Mouse (Mus musculus) hindbrain, embryonic 14.5 days (tissue): ENCODE data around the gene Rbms3. TPM values are rescaled to one million over a fixed set of nuclear protein-coding genes. Genes with fewer than 3 reads are reported as not detected.

Experiments used
- ATAC-seq: fragments of 200-750 bp; cut with Nextera tagmentation; 2 replicates; pipeline ENCODE4 v1.8.0; 2017; ENCODE audit warnings: moderate number of reproducible peaks, mild to moderate bottlenecking, moderate TSS enrichment, moderate library complexity; ENCODE audit not compliant: low FRiP score
- DNase-seq: peaks from one replicate; pipeline ENCODE4 v3.0.0-alpha.2; 2015; ENCODE audit warnings: low spot score
- H3K27ac ChIP-seq: fragments of 300-500 bp; sonication (generic); 2 replicates; pipeline ENCODE4 v1.5.1; 2014; ENCODE audit warnings: mild to moderate bottlenecking, moderate library complexity
- H3K27me3 ChIP-seq: fragments of 300-500 bp; sonication (generic); 2 replicates; pipeline ENCODE4 v1.6.1; 2014; ENCODE audit warnings: mild to moderate bottlenecking, low read length, mixed read lengths; ENCODE audit not compliant: control insufficient read depth, insufficient read depth
- H3K36me3 ChIP-seq: fragments of 300-500 bp; sonication (generic); replicated peaks from 2 replicates; pipeline ENCODE4 v1.6.1; 2014; ENCODE audit not compliant: control insufficient read depth, insufficient read depth
- H3K4me1 ChIP-seq: fragments of 300-500 bp; sonication (generic); replicated peaks from 2 replicates; pipeline ENCODE4 v1.6.1; 2014; ENCODE audit warnings: antibody characterized with exemption, low read length, mixed read lengths; ENCODE audit not compliant: control insufficient read depth, insufficient read depth
- H3K4me2 ChIP-seq: fragments of 300-500 bp; sonication (generic); replicated peaks from 2 replicates; pipeline ENCODE4 v1.6.1; 2014; ENCODE audit warnings: mild to moderate bottlenecking, moderate library complexity
- H3K4me3 ChIP-seq: fragments of 300-500 bp; sonication (generic); replicated peaks from 2 replicates; pipeline ENCODE4 v1.5.1; 2014; ENCODE audit warnings: mild to moderate bottlenecking, low read length
- H3K9ac ChIP-seq: fragments of 300-500 bp; sonication (generic); 2 replicates; pipeline ENCODE4 v1.6.1; 2014
- H3K9me3 ChIP-seq: fragments of 300-500 bp; sonication (generic); 2 replicates; pipeline ENCODE4 v1.6.1; 2016; ENCODE audit warnings: low read length; ENCODE audit not compliant: control insufficient read depth
- WGBS: fragments of 180-500 bp; shearing (Covaris S2); extraction: QIAGEN DNeasy Blood & Tissue Kit; methylation state at CpG from one replicate; pipeline ENCODE4 v1.1.7; 2014; 5-methylcytosine and 5-hydroxymethylcytosine counted together
- polyA plus RNA-seq: library from polyadenylated mRNA; unstranded; fragments of >200 nt; fragmentation: Nextera tagmentation; extraction: Ambion mirVana; gene quantifications from 2 replicates; pipeline ENCODE4 v1.2.1, GENCODE M21; 2014

Gene Rbms3
- polyA plus RNA-seq, 1 experiment from 2014 or later = 83.7 TPM

DNA sequence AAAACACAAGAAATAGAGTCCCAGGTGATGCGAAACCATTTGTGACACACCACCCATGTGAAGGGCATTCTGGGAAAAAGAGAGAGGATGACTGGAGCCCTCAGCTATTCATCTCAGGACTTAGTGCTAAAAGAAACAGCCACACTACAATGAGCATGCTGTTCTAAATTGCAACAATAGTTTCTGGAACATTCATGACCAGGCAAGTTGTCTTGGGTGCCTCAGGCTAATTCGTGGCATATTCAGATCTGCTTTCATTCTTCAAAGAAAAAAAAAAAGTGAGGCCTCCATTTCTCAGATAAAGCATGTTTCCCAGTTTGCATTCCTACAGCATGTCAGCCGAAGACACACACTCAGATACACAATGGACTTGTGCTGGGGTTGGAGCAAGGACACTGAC lies 432.2 kb downstream of the Rbms3 start:
- ATAC-seq (no peak), DNase-seq (no peak)
- Histone ChIP-seq H3K4me3 (no peak overlapping the region), H3K27me3 (no peaks in the 10 kb centered on the region), H3K4me2 (no peak overlapping the region), H3K4me1 (no peaks in the 10 kb centered on the region), H3K9me3 (no peaks in the 10 kb centered on the region), H3K9ac (no peak overlapping the region), H3K27ac (no peak overlapping the region), H3K36me3 (no peaks in the 10 kb centered on the region)
- 80% methylated on average over 3 of the region's 3 CpGs for WGBS

DNA sequence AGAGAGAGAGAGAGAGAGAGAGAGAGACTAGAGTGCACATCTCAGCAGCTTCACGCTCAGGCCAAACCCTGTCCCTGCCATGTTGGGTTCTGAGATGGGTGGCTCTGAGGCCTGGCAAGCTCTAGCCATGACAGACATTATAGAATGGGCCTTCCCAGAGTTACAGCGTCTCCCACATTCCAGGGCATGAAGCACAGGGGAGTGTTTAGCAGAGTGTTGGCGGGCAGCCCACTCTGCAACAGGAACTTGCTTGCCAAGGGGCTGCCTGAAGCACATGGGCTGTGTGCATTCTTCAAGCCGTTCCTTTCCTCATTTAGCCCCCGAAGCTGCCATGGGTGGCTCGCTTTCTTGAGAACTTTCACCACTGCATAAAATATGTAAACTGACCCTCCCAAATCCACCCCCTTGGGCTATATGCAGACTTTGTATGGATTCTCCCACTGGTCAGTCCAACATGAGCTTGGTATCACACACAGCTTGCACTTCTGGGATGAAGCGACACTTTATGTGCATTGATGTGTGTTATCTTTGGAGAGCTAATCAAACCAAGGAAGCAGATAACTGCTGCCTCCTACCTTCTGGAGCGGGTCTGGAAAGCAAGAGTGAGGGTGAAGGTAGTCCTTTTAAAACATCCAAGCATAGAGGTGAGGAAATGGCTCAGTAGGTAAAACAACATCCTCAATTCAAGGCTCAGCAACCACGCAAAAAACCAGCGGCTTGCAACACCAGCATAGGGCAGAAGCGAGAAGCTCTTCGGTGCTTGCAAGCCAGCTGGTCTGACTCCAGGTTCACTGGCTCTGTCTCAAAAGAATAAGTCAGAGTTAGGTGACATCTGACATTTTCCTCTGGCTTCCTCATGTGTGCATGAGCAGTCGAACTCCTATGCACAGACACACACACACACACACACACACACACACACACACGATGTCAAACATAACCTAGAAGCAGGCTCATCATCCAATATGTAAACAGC lies 436.9 kb downstream of the Rbms3 start:
- Histone ChIP-seq H3K27ac (peak overlapping the region; percentile 4; the same call in 1 of the 2 replicates), H3K9me3 (no peaks in the 10 kb centered on the region), H3K4me1 (no peaks in the 10 kb centered on the region), H3K27me3 (no peaks in the 10 kb centered on the region), H3K9ac (no peak overlapping the region), H3K36me3 (no peaks in the 10 kb centered on the region), H3K4me3 (no peak overlapping the region), H3K4me2 (no peak overlapping the region)
- DNase-seq = no peak
- ATAC-seq = peak; percentile 70; the same call in 1 of the 2 replicates
- WGBS = 75% methylated on average over 14 of the region's 14 CpGs

DNA sequence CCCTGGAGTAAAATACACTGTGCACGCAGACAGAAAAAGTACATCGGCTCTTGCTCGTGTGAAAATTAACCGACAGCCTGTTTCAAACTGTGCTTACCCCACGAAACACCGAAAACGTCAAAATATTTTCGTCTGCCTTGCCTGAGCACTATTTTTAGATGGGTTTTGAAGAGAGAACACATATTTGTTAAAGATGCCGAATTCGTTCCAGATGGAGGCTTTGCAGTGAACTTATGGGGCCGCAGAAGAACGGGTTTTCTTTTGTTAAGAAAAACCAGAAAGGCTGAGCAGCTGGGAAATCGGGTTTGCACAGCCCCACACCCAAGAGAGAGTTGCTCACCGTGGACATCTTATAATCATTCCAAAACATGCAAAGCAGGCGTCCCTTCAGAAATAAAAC lies 437.6 kb downstream of the Rbms3 start:
- WGBS = 77% methylated on average over 15 of the region's 15 CpGs

DNA sequence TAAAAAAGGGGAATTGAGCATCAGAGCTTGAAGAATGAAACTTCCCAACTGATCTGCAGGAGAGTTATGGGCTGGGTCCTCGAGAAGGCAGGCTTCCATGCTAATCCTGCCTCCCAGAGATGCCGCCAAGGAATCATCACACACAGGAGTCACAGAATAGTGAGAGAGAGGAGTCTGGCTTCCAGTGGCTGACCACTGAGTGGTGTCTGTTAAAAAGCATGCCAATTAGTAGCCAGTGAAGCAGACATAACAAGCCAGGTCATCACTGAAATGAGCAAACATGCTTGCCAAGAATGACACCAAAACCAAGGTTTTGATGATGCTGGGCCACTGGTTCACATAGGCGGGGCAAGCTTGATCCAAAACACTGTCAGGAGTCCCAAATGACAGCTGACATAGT lies 441.3 kb downstream of the Rbms3 start:
- Histone ChIP-seq H3K4me2 (no peak overlapping the region), H3K9me3 (no peaks in the 10 kb centered on the region), H3K36me3 (no peaks in the 10 kb centered on the region), H3K4me1 (0 out of 2 replicates have a peak, but pooled peaks cover 2% of the 10 kb centered on the region), H3K9ac (no peak overlapping the region), H3K27ac (no peak overlapping the region), H3K27me3 (no peaks in the 10 kb centered on the region), H3K4me3 (no peak overlapping the region)
- 74% methylated on average over 3 of the region's 3 CpGs for WGBS
- ATAC-seq (no peak), DNase-seq (no peak)

More for the DNA sequence above, 437.6 kb downstream of the Rbms3 start:
- Histone ChIP-seq H3K4me2 (no peak overlapping the region), H3K9me3 (no peaks in the 10 kb centered on the region), H3K36me3 (no peaks in the 10 kb centered on the region), H3K27me3 (no peaks in the 10 kb centered on the region), H3K9ac (no peak overlapping the region), H3K4me3 (no peak overlapping the region), H3K27ac (peak overlapping the region; percentile 4; the same call in 1 of the 2 replicates), H3K4me1 (no peaks in the 10 kb centered on the region)
- DNase-seq (no peak), ATAC-seq (no peak)

DNA sequence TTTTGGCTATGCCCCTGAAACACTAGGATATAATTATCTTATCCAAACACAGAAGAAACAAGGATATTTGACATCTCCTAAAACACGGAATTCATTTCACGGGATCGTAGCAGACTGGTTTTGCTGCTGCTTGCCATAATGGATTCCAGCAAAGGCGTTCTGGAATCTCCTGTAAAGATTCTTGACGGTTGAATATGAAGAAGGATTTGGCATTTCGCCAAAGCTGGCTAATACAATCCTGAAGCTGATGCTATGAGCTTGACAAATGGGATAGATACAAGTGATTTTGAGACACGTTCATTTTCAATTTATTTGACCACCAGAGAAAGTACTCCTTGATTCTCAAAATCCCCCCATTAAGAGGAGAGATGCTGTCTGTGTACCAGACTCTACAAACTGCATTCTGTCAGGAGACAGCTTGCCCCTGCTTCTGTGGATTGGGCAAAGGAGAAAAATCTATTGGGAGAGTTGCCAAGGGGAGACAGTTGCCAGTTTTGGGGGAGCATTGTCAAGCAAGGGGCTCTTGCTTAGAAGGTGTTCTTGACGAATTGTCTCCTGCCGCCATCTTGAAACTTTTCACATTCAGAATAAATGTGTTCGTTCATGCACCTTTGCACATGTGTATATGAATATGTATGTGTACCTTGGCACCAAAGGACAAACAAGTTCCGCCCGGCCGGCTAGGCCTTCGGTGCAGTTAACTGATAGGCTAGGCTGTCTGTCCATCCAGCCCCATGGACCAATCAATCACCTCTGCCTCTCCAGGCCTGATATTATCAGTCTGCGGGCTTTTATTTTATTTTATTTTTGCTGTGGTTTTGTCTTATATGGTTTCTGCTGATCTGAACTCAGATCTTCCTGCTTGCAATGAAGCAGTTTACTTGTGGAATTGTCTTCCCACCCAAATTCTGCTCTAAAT lies 442.3 kb downstream of the Rbms3 start:
- DNase-seq (no peak), ATAC-seq (no peak)
- 77% methylated on average over 15 of the region's 15 CpGs for WGBS
- Histone ChIP-seq H3K27ac (no peak overlapping the region), H3K9ac (no peak overlapping the region), H3K4me1 (0 out of 2 replicates have a peak, but pooled peaks cover 2% of the 10 kb centered on the region), H3K9me3 (no peaks in the 10 kb centered on the region), H3K4me3 (no peak overlapping the region), H3K27me3 (no peaks in the 10 kb centered on the region), H3K36me3 (no peaks in the 10 kb centered on the region), H3K4me2 (no peak overlapping the region)

DNA sequence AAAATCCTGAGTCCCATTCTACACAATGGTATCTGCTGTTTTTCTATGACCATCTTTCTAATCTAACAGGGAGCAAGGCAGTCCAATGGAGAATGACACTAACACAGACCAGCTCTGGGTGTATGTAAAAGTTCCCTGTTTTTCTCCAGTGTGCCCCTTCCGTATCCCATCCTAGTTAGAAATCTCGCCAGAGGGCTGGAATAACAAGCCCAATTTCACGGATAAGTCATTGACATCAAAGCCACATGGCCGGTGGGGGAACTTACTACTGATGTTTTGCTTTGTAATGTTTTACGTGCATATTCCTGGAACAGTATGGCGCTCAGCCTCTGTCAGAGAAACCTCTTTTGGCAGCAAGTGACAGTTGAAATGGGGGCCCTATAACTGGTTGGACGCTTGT lies 449.1 kb downstream of the Rbms3 start:
- DNase-seq = no peak
- WGBS = 67% methylated on average over 7 of the region's 7 CpGs
- Histone ChIP-seq H3K9me3 (no peaks in the 10 kb centered on the region), H3K4me3 (no peak overlapping the region), H3K9ac (no peak overlapping the region), H3K36me3 (no peaks in the 10 kb centered on the region), H3K4me2 (no peak overlapping the region), H3K27ac (no peak overlapping the region), H3K27me3 (no peaks in the 10 kb centered on the region), H3K4me1 (no peaks in the 10 kb centered on the region)
- ATAC-seq = no peak

DNA sequence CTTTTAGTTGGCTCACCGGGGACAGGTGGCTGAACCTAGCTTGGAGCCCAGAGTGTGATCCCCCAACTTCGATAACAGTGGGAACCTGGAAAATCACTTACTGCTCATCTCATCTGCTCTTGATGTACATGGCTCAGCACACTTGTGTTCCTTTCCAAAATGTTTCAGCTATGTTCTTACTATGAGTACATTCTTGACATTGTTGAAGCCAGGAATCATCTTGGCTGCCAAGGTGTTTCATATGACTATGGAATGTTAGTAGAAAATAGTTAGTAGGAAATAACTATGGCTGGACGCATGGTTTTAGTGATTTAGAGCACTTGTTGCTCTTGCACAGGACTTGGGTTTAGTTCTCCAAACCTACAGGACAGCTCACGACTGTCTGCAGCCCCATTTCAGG lies 451.3 kb downstream of the Rbms3 start:
- H3K27ac ChIP-seq = no peak overlapping the region
- no peak for ATAC-seq
- WGBS = 93% methylated on average over 4 of the region's 4 CpGs

DNA sequence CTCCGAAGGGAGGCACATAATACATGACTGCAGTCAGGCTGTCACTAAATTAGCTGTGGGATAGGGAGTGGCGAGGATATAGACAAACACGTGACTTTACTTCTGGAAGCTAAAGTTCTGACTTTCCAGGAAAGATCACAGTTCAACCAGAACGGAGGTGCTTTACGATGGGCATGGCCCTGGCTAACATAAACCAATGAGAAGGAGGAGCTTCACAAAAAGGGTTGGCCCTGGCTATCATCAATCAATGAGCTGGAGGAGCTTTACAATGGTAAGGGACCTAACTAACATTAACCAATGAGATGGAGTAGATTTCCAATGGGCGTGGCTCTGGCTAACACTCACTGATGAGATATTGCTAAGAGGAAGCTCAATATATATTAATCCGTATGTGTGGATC lies 457.2 kb downstream of the Rbms3 start:
- DNase-seq = no peak
- Histone ChIP-seq H3K9me3 (0 out of 2 replicates have a peak, but pooled peaks cover 7% of the 10 kb centered on the region), H3K27me3 (no peaks in the 10 kb centered on the region), H3K9ac (no peak overlapping the region), H3K27ac (no peak overlapping the region), H3K4me2 (no peak overlapping the region), H3K4me1 (no peaks in the 10 kb centered on the region), H3K4me3 (no peak overlapping the region), H3K36me3 (no peaks in the 10 kb centered on the region)
- ATAC-seq = no peak
- 87% methylated on average over 7 of the region's 7 CpGs for WGBS

More for the DNA sequence above, 451.3 kb downstream of the Rbms3 start:
- Histone ChIP-seq H3K36me3 (no peaks in the 10 kb centered on the region), H3K9me3 (no peaks in the 10 kb centered on the region), H3K9ac (no peak overlapping the region), H3K4me2 (no peak overlapping the region), H3K27me3 (no peaks in the 10 kb centered on the region), H3K4me1 (no peaks in the 10 kb centered on the region), H3K4me3 (no peak overlapping the region)
- DNase-seq = no peak

DNA sequence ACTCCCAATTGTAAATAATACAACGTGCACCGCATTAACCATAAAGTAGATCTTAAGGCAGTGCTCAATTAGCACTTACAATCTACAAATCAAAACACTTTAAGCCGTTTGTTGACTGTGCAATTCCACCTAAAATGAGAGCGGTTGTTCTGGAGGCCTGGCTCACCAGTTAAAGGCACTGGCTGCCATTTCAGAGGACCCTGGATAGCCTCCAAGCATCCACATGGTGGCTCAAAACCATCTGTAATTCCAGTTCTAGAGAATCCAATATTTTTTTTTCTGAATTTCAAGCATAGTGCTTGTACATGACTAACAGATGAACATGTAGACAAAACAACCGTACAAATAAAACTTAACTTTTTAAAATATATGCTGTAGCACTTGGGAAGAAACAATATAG lies 460.5 kb downstream of the Rbms3 start:
- ATAC-seq (no peak), DNase-seq (no peak)
- WGBS = 97% methylated on average over 5 of the region's 5 CpGs
- Histone ChIP-seq H3K27me3 (no peaks in the 10 kb centered on the region), H3K4me3 (no peak overlapping the region), H3K4me1 (no peaks in the 10 kb centered on the region), H3K4me2 (no peak overlapping the region), H3K9ac (no peak overlapping the region), H3K9me3 (0 out of 2 replicates have a peak, but pooled peaks cover 7% of the 10 kb centered on the region), H3K27ac (no peak overlapping the region), H3K36me3 (no peaks in the 10 kb centered on the region)
